Mouse (Mus musculus): Measurements from ENCODE around the gene Naa35.

DNA sequence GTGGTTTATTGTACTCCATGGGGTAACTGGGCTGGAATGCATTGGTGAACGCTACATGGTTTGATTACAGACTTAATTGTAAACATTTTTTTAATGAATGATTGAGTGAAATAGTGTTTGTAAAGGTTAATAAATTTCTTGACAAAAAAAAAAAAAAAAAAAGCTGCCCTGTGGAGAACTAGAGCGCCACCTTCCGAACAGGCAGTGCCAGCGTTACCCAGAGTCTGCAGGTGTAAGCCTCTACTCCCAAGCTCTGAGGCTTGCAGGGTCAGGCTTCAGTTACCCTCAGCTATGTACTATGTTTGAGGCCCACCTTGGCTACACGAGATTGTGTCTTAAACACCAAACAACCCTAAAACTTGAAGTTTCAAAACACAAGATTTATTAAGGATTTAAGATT, 49.6 kb downstream of the Naa35 start:
- TF ChIP-seq CTCF (IDR thresholded peaks at IDR 0.05; ENCODE audit: low read depth) (peak; percentile 46), EP300 (IDR thresholded peaks at IDR 0.05; ENCODE audit: low read depth) (no peak)
